Mouse (Mus musculus): ENCODE measurements around the gene Tex21.
"Not testable (repeated sequence)": the region's sequence is repeated elsewhere in the genome, so short reads cannot be mapped to it uniquely, and the experiment has no call there.

Tex21 gene

GRCm38 (mm10) chr12:76194526-76194925 lies 52.0 kb downstream of the Tex21 start:
- no peak for DNase-seq (ENCODE audit: low read depth, low spot score)
- Histone ChIP-seq H3K27me3 (ENCODE audit: control insufficient read depth, insufficient read depth, low read length, poor library complexity, severe bottlenecking) (no peaks in the 10 kb centered on the region), H3K36me3 (ENCODE audit: control insufficient read depth, insufficient read depth, low read length, poor library complexity, severe bottlenecking) (no peaks in the 10 kb centered on the region)

- no peaks in the 10 kb centered on the region for H3K36me3 ChIP-seq (ENCODE audit: control insufficient read depth, insufficient read depth, low read length, poor library complexity, severe bottlenecking)
- peak; percentile 68 for DNase-seq (ENCODE audit: low read depth, low spot score)
- H3K27me3 ChIP-seq (ENCODE audit: control insufficient read depth, insufficient read depth, low read length, poor library complexity, severe bottlenecking), result no peaks in the 10 kb centered on the region
Observed at GRCm38 (mm10) chr12:76190940-76191339, 55.6 kb downstream of the Tex21 start.

- no peak for DNase-seq (ENCODE audit: low read depth, low spot score)
Observed at GRCm38 (mm10) chr12:76187849-76188248, 58.7 kb downstream of the Tex21 start.

GRCm38 (mm10) chr12:76186473-76186872 lies 60.1 kb downstream of the Tex21 start:
- no peak for DNase-seq (ENCODE audit: low read depth, low spot score)
- no peaks in the 10 kb centered on the region for H3K36me3 ChIP-seq (ENCODE audit: control insufficient read depth, insufficient read depth, low read length, poor library complexity, severe bottlenecking)
- no peaks in the 10 kb centered on the region for H3K27me3 ChIP-seq (ENCODE audit: control insufficient read depth, insufficient read depth, low read length, poor library complexity, severe bottlenecking)

More at GRCm38 (mm10) chr12:76187849-76188248, 58.7 kb downstream of the Tex21 start:
- no peaks in the 10 kb centered on the region for H3K27me3 ChIP-seq (ENCODE audit: control insufficient read depth, insufficient read depth, low read length, poor library complexity, severe bottlenecking)
- H3K36me3 ChIP-seq (ENCODE audit: control insufficient read depth, insufficient read depth, low read length, poor library complexity, severe bottlenecking), result no peaks in the 10 kb centered on the region

- no peaks in the 10 kb centered on the region for H3K36me3 ChIP-seq (ENCODE audit: control insufficient read depth, insufficient read depth, low read length, poor library complexity, severe bottlenecking)
- H3K27me3 ChIP-seq (ENCODE audit: control insufficient read depth, insufficient read depth, low read length, poor library complexity, severe bottlenecking), result no peaks in the 10 kb centered on the region
- DNase-seq (ENCODE audit: low read depth, low spot score), result no peak
Observed at GRCm38 (mm10) chr12:76185167-76185816, 61.3 kb downstream of the Tex21 start.

GRCm38 (mm10) chr12:76184271-76184670 lies 62.3 kb downstream of the Tex21 start:
- no peaks in the 10 kb centered on the region for H3K27me3 ChIP-seq (ENCODE audit: control insufficient read depth, insufficient read depth, low read length, poor library complexity, severe bottlenecking)
- DNase-seq (ENCODE audit: low read depth, low spot score), result no peak

GRCm38 (mm10) chr12:76182831-76183230 lies 63.7 kb downstream of the Tex21 start:
- DNase-seq (ENCODE audit: low read depth, low spot score), result no peak
- H3K27me3 ChIP-seq (ENCODE audit: control insufficient read depth, insufficient read depth, low read length, poor library complexity, severe bottlenecking), result no peaks in the 10 kb centered on the region
- H3K36me3 ChIP-seq (ENCODE audit: control insufficient read depth, insufficient read depth, low read length, poor library complexity, severe bottlenecking), result no peaks in the 10 kb centered on the region

More at GRCm38 (mm10) chr12:76184271-76184670, 62.3 kb downstream of the Tex21 start:
- no peaks in the 10 kb centered on the region for H3K36me3 ChIP-seq (ENCODE audit: control insufficient read depth, insufficient read depth, low read length, poor library complexity, severe bottlenecking)

- Histone ChIP-seq H3K36me3 (ENCODE audit: control insufficient read depth, insufficient read depth, low read length, poor library complexity, severe bottlenecking) (no peaks in the 10 kb centered on the region), H3K27me3 (ENCODE audit: control insufficient read depth, insufficient read depth, low read length, poor library complexity, severe bottlenecking) (no peaks in the 10 kb centered on the region)
- no peak for DNase-seq (ENCODE audit: low read depth, low spot score)
Observed at GRCm38 (mm10) chr12:76181471-76181870, 65.1 kb downstream of the Tex21 start.

GRCm38 (mm10) chr12:76180442-76180841 lies 66.1 kb downstream of the Tex21 start:
- Histone ChIP-seq H3K36me3 (ENCODE audit: control insufficient read depth, insufficient read depth, low read length, poor library complexity, severe bottlenecking) (no peaks in the 10 kb centered on the region), H3K27me3 (ENCODE audit: control insufficient read depth, insufficient read depth, low read length, poor library complexity, severe bottlenecking) (no peaks in the 10 kb centered on the region)
- no peak for DNase-seq (ENCODE audit: low read depth, low spot score)

GRCm38 (mm10) chr12:76179527-76179926 lies 67.0 kb downstream of the Tex21 start:
- H3K27me3 ChIP-seq (ENCODE audit: control insufficient read depth, insufficient read depth, low read length, poor library complexity, severe bottlenecking), result no peaks in the 10 kb centered on the region
- no peak for DNase-seq (ENCODE audit: low read depth, low spot score)
- no peaks in the 10 kb centered on the region for H3K36me3 ChIP-seq (ENCODE audit: control insufficient read depth, insufficient read depth, low read length, poor library complexity, severe bottlenecking)

GRCm38 (mm10) chr12:76179051-76179450 lies 67.5 kb downstream of the Tex21 start:
- Histone ChIP-seq H3K27me3 (ENCODE audit: control insufficient read depth, insufficient read depth, low read length, poor library complexity, severe bottlenecking) (no peaks in the 10 kb centered on the region), H3K36me3 (ENCODE audit: control insufficient read depth, insufficient read depth, low read length, poor library complexity, severe bottlenecking) (no peaks in the 10 kb centered on the region)
- DNase-seq (ENCODE audit: low read depth, low spot score), result no peak

GRCm38 (mm10) chr12:76177864-76178518 lies 68.6 kb downstream of the Tex21 start:
- Histone ChIP-seq H3K36me3 (ENCODE audit: control insufficient read depth, insufficient read depth, low read length, poor library complexity, severe bottlenecking) (no peaks in the 10 kb centered on the region), H3K27me3 (ENCODE audit: control insufficient read depth, insufficient read depth, low read length, poor library complexity, severe bottlenecking) (no peaks in the 10 kb centered on the region)
- DNase-seq (ENCODE audit: low read depth, low spot score), result peak; percentile 77

- no peaks in the 10 kb centered on the region for H3K27me3 ChIP-seq (ENCODE audit: control insufficient read depth, insufficient read depth, low read length, poor library complexity, severe bottlenecking)
- DNase-seq (ENCODE audit: low read depth, low spot score), result peak; percentile 21
- no peaks in the 10 kb centered on the region for H3K36me3 ChIP-seq (ENCODE audit: control insufficient read depth, insufficient read depth, low read length, poor library complexity, severe bottlenecking)
Observed at GRCm38 (mm10) chr12:76177000-76177863, 69.3 kb downstream of the Tex21 start, which contains the start of gene Esr2. Esr2 (minus strand) TSS chr12:76177259.

GRCm38 (mm10) chr12:76165641-76166040 lies 80.9 kb downstream of the Tex21 start:
- Histone ChIP-seq H3K36me3 (ENCODE audit: control insufficient read depth, insufficient read depth, low read length, poor library complexity, severe bottlenecking) (no peaks in the 10 kb centered on the region), H3K27me3 (ENCODE audit: control insufficient read depth, insufficient read depth, low read length, poor library complexity, severe bottlenecking) (no peaks in the 10 kb centered on the region)
- no peak for DNase-seq (ENCODE audit: low read depth, low spot score)

- DNase-seq (ENCODE audit: low read depth, low spot score); H3K36me3 ChIP-seq (ENCODE audit: control insufficient read depth, insufficient read depth, low read length, poor library complexity, severe bottlenecking); H3K27me3 ChIP-seq (ENCODE audit: control insufficient read depth, insufficient read depth, low read length, poor library complexity, severe bottlenecking): not testable (repeated sequence)
Observed at GRCm38 (mm10) chr12:76152389-76152788, 94.2 kb downstream of the Tex21 start.

Measured in splenic B cell, adult 2 months (primary cell).